Mouse (Mus musculus) myocyte (in vitro differentiated cells): ENCODE data around the gene Gria4.

ENCODE experiments used
- E2F4 ChIP-seq: IDR thresholded peaks from one replicate; pipeline ENCODE4 v1.6.1; 2011; ENCODE audit warnings: mild to moderate bottlenecking, control low read depth, moderate library complexity; ENCODE audit not compliant: insufficient read depth
- MAX ChIP-seq: IDR thresholded peaks from one replicate; pipeline ENCODE4 v1.6.1; 2011; ENCODE audit warnings: low read depth, mild to moderate bottlenecking, control low read depth
- MYOG ChIP-seq, 3 experiments: IDR thresholded peaks; one replicate each; pipeline ENCODE4 v1.6.1; 2011; ENCODE audit warnings: control low read depth in 2 of 3, low read depth in 2 of 3, mild to moderate bottlenecking in 2 of 3; ENCODE audit not compliant: insufficient read length in 2 of 3, control insufficient read depth in 1 of 3, insufficient read depth in 1 of 3
- POLR2A ChIP-seq: IDR thresholded peaks from one replicate; pipeline ENCODE4 v1.6.1; 2011; ENCODE audit warnings: low read depth, mild to moderate bottlenecking, control low read depth, moderate library complexity; ENCODE audit not compliant: insufficient read length
- POLR2AphosphoS2 ChIP-seq: IDR thresholded peaks from one replicate; pipeline ENCODE4 v1.6.1; 2011; ENCODE audit warnings: low read depth, control low read depth; ENCODE audit not compliant: insufficient read length
- TCF12 ChIP-seq: IDR thresholded peaks from one replicate; pipeline ENCODE4 v1.6.1; 2011; ENCODE audit warnings: mild to moderate bottlenecking, control low read depth; ENCODE audit not compliant: poor library complexity, insufficient read depth, severe bottlenecking
- USF1 ChIP-seq: IDR thresholded peaks from one replicate; pipeline ENCODE4 v1.6.1; 2011; ENCODE audit warnings: low read depth, mild to moderate bottlenecking, control low read depth, moderate library complexity

- TF ChIP-seq USF1 (no peak), POLR2A (no peak), E2F4 (no peak), MAX (no peak), MYOG (IDR thresholded peaks at IDR 0.05; ENCODE audit: control insufficient read depth in 1 of 3, insufficient read depth in 1 of 3, insufficient read length in 2 of 3, low read depth in 2 of 3) (no peak), POLR2AphosphoS2 (no peak), TCF12 (no peak)
Observed at GRCm38 (mm10) chr9:4662421-4662820, 133.6 kb downstream of the Gria4 start.
